Mouse (Mus musculus) lung, postnatal 25 days (tissue): ENCODE measurements around the gene Nrxn2.

ENCODE experiments used
- DNase-seq: peaks from one replicate; pipeline ENCODE4 v3.0.0; 2022; ENCODE audit warnings: low spot score

Nrxn2 gene

GRCm38 (mm10) chr19:6494504-6495170 lies 76.1 kb downstream of the Nrxn2 start:
- DNase-seq = no peak

- DNase-seq = no peak
These were observed 77.2 kb downstream of the Nrxn2 start for GRCm38 (mm10) chr19:6495714-6496113.

GRCm38 (mm10) chr19:6496462-6497149 lies 78.1 kb downstream of the Nrxn2 start:
- DNase-seq = no peak

- DNase-seq = no peak
These were observed 78.7 kb downstream of the Nrxn2 start for GRCm38 (mm10) chr19:6497150-6497801.

- no peak for DNase-seq
These were observed 79.3 kb downstream of the Nrxn2 start for GRCm38 (mm10) chr19:6497803-6498202.

GRCm38 (mm10) chr19:6498350-6499131 lies 80.0 kb downstream of the Nrxn2 start:
- DNase-seq = no peak

GRCm38 (mm10) chr19:6499860-6500635 lies 81.5 kb downstream of the Nrxn2 start:
- no peak for DNase-seq

- no peak for DNase-seq
These were observed 82.1 kb downstream of the Nrxn2 start for GRCm38 (mm10) chr19:6500636-6501025.

- DNase-seq = peak; percentile 13
These were observed 83.6 kb downstream of the Nrxn2 start for GRCm38 (mm10) chr19:6502035-6502541.

- peak; percentile 10 for DNase-seq
These were observed 84.2 kb downstream of the Nrxn2 start for GRCm38 (mm10) chr19:6502543-6503319.

- DNase-seq = no peak
These were observed 85.6 kb downstream of the Nrxn2 start for GRCm38 (mm10) chr19:6503926-6504655.

- DNase-seq = no peak
These were observed 86.1 kb downstream of the Nrxn2 start for GRCm38 (mm10) chr19:6504656-6505045.

- no peak for DNase-seq
These were observed 88.9 kb downstream of the Nrxn2 start for GRCm38 (mm10) chr19:6507393-6507792.

- DNase-seq = no peak
These were observed 91.3 kb downstream of the Nrxn2 start for GRCm38 (mm10) chr19:6509881-6510280.

- no peak for DNase-seq
These were observed 92.0 kb downstream of the Nrxn2 start for GRCm38 (mm10) chr19:6510546-6510945.

GRCm38 (mm10) chr19:6513389-6514139 lies 95.0 kb downstream of the Nrxn2 start:
- DNase-seq = no peak

GRCm38 (mm10) chr19:6514940-6515339 lies 96.4 kb downstream of the Nrxn2 start:
- DNase-seq = no peak

- DNase-seq = no peak
These were observed 96.9 kb downstream of the Nrxn2 start for GRCm38 (mm10) chr19:6515448-6515847.

- DNase-seq = no peak
These were observed 97.6 kb downstream of the Nrxn2 start for GRCm38 (mm10) chr19:6516153-6516552.
